Mouse (Mus musculus) CD8-positive naive resting alpha-beta T cell, adult 2 months (primary cell): ENCODE measurements at regions not wholly inside any gene's neighbourhood (a gene's known extent, or its start where the extent isn't known, plus 50 kb on each side); places are given as distances from the start of the nearest gene placed in this dataset.
A peak's percentile ranks its signal among the peaks of the same experiment; 100 is the strongest.

Source experiments
- DNase-seq, 2 experiments: peaks; one replicate each; pipeline ENCODE4 v3.0.0; 2022; ENCODE audit warnings: low read depth in 2 of 2, low spot score in 2 of 2

DNA sequence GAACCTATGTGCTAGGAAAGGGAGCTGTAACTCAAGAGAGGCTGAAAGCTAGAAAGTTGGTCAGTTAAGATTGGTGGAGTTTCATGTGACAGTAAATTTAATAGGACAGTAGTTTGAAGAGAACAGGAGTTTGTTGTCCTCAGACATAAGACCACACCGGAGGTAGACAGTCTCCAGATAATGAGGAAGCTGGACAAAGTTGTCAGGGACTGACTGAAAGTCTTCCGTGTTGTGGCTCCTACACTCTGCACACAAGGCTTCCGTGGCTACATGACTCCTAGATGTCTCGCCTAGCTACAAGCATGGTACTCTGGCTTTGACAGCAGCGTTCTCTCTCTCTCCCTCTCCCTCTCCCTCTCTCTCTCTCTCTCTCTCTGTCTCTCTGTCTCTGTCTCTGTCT is 171.9 kb upstream of the Rreb1 start:
- no peak for DNase-seq

DNA sequence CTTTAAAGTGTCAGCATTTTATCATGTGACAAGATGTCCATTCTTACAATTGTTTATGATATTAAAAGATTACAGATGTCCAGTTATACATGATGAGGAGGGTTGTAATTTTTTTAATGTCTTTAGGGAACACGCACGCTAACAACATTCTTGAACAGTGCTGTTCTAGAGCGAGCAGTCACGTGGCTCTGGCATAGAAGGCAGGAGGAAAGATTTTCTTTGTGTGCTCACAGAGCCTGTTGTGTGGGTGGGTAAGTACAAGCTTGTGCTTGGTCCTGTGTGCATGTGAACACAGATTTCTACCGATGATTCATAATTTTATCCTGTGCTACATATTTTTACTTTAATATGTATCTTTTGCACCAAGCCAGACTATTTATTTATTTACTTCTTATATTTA is 169.1 kb upstream of the Rreb1 start:
- no peak for DNase-seq

DNA sequence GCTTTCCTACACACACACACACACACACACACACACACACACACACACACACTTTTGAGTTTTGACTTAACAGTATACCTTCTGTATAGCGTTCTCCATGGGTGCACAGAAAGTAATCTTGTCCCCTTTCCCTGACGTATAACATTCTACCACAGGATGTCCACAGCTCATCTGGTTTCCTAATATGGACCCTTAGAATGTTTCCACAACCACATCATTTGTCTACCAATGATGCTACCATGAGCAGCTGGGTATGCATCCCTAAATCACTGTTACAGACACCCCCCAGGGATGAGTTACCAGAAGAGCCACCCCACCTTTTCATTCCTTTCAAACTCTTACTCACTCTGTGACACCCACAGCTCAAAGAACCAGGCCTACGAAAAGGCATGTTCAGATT is 166.8 kb upstream of the Rreb1 start:
- DNase-seq: no peak

DNA sequence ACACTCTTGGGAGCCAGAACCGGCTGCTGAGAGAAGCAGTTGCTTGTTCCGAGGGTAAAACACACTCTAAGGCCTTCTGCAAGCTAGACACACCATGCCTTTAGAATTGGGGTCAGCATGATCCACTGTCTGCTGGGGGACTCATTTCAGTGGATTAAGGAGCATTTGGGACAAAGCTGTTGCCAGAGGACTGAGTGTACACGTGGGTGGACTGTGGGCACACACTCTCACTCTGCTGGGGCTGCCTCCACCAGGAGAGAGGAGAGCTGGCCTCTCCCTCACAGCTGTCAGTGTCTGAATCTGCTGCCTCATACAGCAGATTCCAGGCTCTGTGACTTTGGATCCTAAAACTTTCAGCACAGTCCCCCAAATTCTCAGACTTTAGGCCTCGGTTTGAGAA is 161.2 kb upstream of the Rreb1 start:
- no peak for DNase-seq

DNA sequence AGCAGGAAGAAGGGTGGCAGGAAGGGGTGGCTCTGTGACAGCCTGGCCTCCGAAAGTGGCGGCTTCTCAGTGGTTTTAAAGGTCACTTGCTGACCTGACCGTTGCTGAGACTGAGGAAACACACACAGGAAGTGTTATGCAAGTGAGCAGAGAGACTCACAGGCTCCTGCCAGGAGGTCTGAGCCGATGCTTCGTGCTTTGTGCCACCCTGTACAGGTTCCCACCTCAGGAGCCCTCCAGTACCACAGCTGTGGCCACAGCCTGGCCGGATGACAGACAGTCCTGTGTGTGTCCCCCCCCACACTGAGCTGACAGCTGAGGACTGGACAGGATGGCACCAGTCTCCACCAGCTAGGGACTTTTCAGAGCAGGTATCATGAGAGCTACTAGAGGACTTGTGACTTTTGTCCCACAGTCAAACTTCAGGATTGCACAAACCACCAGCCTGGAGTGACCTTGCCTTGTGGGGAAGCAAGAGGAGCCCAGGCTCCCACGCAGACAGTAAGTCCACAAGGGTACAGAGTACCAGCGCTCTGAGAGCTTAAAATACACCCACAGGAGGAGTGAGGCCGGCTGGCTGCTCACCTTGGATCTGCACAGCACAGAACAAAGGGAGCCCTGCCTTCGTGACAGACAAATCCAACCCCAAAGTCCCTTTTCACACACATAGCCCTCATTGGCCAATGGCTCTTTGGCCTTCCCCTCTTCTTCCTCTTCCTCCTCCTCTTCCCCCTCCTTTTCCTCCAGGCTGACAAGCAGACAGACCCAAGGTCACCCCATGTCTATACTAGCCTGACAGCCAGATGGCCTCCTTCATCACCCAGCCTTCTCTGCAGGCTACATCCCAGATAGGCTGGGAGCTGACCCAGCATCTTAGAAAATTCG is 158.1 kb upstream of the Rreb1 start:
- peak in 1 of 2 experiments; percentile 7 for DNase-seq

DNA sequence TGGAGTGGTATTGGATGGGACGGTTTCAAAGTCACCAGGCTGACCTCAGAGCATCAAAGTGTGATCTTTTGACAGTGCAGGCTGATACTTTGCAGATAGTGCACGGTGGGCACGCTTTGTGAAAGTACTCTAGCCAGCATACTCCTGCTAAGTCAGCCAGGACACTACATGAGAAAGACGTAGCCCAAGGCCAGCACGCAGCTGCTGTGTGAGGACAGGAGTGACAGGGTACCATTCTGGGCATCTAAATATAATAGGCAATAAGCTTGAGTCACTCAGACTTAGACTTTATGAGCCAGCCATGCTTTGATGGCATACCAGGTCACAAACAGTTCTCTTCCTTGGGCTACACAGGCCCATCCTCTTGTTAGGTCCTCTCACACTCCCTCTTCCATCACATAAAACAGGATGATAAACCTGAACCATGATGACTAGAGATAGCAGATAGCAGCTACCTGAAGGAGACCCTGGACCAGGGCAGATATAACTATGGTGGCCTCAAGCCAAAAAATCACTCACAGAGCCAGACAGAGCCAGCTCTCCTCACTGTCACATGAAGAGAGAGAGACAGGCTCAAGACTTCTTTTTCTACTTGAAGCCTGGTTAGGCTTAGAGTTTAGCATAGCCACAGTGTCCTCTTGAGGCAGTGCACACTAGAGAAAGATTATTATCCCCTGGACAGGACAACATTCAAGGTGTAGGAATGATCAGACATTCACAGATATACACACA is 156.7 kb upstream of the Rreb1 start:
- DNase-seq: no peak

DNA sequence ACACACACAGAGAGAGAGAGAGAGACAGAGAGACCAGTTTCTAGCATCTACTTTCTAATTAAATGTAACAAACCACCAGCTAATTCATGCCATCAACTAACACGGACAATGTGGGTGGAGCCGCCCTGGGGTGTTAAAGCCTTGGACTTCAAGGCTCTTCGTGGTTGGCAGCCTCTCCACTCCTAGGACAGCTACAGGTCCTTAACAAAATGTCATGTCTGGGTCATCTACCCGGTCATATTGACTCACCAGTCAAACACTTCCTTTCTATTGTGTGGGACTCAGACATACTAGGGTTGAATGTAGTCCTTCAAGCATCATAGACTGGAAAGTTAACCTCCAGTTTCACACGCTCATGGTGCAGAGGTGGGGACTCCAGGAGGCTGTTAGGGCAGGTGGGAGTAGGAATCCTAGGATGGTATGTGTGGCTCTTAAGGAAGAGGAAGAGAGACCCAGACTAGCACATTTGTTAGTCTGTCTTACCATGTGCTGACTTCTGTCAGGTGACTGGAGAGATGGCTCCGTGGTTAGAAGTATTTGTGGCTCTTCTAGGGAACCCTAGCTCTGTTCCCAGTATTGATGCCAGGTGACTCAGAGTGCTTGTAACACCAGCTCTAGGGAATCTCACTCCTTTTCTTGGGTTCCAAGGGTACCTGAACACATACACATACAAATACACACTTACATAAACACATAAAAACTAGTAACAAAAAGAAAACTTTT is 155.7 kb upstream of the Rreb1 start:
- no peak for DNase-seq

DNA sequence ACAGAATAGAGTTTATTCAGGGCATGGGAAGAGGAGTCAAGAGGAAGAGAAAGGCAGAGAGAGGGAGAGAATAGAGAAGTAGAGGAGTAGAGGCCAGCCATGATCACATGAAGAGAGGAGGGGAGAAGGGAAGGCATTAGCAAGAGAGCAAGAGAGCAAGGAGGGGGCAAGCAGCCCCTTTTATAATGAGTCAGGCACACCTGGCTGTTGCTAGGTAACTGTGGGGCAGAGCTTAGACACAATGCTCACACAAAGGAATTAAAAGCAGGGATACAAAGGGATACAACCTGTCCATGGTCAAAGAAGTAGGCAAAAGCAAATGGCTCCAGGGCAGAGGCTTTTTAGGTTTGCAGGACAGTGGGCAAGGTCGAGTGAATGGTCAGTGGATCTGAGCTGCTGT is 153.5 kb upstream of the Rreb1 start:
- DNase-seq: no peak

DNA sequence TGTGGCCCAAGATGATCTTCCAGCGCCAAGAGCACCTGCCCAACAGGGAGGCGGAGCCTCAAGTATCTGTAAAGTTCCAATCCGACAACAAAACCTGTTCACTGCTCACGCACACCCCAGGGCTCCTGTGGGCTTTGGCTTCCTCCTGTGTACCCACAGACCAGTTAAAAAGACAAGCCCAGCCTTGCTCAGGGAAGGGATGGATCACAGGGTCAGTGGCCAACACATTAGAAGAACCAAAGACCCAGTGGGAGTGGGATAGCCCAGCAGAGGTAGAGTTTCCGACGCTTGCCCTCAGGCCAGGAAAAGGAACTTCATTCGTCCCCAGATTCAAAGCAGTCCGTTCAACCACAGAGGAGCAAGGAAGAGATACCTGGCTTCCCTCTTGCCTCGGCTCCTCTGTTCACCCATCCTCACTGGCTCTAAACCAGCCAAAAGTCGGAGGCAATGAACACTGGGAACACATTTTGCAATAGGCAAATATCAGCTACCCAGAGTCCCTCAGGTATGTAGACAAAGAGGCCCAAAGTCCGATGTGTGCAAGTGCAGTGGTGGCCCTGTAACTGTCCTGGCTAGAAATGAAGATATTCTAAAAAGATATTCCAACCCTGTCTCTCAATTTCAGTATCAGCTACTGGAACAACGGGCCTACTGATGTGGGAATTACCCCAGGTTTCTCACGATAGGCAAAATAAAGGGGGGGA is 152.5 kb upstream of the Rreb1 start:
- no peak for DNase-seq

DNA sequence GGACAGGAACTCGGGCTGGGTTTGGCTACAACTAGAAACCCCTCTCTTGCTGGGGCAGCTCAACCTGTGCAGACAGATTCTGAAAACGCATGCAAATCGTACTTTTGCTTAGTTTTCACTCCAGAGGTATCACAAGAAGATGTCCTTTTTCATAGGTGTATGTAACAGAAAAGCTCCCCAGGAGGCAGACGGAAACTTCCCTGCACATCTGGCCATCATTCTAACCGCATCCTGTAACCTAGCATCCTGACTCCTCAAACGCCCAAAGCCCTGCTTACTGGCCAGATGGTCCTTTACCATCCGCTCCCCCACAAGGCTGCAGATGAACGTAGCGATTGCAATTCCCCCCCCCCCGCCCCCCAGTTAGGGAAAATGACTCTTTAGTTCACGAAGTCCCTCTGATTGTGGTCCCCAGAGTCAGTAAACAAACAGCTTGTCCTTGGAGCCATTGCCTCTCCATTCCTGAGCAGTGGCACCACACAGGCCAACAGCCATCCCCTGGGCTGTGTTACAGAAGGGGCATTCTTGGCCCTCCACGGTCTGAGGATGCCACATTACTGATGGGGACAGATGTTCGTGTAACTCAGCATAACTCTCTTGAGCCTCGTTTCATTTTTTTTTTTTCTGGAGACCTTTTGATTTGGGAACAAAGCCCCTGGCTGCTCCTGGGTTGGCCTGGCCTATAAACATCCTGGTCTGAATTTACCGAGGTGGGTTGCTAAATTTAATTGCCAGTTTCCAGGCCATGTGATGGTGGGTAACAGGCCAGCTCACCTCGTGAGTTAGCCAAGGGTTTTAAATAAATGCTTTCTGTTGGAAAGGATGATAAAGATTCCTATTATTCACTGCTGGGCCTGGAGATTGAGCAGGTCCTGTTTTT is 149.6 kb upstream of the Rreb1 start:
- DNase-seq: peak in 1 of 2 experiments; percentile 5

DNA sequence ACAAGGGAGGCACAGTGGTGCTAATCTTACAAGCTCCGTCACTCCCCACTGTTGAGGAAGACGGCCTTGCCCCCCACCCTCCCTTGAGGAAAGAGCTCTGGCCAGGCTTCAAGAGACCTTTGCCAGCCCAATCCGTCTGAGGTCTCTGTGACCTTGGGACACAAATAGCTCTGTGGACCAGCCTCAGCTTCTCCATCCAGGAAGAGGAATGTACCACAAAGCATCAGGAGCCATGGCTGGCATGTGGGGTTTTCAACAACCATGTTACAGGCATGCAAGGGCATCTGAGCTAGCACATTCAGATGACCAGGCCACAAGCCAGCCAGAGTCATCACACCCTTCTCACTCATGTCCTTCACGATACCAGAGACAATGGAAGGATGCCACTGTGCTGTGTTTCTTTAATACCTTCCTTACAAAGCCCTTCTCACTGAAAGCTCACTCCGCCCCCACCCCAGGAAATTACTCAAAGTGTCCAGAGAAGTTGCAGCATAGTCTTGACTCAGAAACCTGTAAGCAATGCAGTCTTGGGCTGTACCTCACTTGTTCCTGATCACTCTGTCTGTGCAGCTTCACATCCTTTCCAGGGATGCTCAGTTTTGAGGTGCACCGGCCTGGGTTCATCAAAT is 148.8 kb upstream of the Rreb1 start:
- no peak for DNase-seq

DNA sequence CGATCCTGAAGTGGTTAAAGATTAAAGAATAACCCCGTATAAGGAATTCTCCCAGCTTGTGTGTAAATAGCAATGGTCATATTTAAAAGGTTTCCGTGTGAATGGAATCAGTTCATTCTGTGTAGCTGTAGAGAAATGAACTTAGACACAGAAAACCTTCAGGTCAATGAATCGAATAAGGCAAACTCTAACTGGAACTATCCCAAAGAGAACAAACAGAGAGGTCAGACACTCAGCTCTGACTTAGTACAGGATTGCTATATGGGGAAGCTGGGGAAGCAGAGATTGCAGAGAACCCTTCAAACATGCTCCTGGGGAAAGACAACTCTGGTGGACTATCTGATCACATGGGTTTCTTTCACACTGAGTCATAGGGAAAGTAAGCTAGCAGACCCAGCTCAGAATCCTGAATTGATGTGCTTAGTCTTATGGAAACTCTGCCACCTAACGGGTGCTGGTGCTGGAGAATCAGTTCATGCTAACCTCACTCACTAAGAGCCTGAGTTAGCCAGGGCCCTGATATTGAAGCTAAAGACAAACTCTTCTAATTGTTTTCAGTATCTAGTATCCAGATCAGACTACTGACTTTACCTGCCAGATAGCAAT is 145.3 kb upstream of the Rreb1 start:
- DNase-seq: no peak

DNA sequence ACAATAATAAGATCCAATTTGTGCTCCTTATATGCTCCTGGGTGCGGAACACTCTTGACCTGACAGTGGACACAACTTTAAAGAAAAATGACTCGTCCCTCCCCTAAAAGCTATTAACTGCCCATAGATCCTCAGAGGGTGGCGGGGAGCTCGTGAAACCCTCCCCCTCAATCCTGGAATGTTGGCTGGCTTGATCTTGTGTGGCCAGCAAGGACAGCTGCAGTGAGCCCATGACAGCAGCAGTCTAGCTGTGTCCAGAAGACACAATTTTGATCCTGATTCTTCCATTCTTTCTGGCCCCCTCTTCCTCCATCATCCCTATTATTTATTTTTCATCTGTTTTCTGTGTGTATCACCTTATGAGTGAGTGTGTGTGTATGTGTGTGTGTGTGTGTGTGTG is 141.8 kb upstream of the Rreb1 start:
- no peak for DNase-seq

DNA sequence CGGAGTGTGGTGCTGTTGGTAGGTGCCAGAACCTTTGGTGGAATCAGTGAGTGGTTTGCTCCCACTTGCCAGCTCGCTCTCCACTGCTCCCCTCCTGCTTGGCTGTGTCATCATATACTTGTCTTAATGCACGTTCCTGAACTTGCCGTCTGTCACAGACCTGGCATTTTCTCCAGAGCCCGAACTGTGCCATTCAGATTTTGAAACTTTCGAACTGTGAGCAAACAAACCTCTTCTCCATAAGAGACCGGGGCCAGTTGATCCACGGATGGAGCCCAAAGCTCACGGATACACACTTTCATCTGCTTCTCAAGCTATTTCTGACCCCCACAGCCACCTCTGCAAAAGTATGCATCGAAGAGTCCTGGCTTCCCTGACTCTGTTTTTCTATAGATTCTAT is 141.0 kb upstream of the Rreb1 start:
- no peak for DNase-seq

DNA sequence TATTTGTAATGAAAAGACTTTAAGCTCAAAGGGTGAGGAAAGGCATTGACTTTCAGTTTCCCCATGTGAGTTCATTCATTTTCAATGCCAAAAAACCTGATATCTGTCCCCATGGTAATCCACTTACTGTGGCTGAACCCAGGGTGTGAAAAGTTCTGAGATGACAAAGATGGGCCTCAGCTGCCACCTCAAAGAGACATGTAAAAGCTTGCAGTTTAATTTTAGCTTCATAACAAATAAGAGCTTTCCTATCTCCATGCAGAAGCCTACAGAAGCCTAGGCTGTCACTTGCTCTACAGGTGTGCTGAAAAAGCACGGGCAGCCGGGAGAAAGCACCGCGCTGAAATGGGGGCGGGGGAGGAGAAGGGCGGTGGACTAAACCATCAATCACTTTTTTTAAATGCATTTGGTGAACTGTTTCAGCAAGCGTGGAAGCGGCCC is 140.1 kb upstream of the Rreb1 start:
- no peak for DNase-seq

DNA sequence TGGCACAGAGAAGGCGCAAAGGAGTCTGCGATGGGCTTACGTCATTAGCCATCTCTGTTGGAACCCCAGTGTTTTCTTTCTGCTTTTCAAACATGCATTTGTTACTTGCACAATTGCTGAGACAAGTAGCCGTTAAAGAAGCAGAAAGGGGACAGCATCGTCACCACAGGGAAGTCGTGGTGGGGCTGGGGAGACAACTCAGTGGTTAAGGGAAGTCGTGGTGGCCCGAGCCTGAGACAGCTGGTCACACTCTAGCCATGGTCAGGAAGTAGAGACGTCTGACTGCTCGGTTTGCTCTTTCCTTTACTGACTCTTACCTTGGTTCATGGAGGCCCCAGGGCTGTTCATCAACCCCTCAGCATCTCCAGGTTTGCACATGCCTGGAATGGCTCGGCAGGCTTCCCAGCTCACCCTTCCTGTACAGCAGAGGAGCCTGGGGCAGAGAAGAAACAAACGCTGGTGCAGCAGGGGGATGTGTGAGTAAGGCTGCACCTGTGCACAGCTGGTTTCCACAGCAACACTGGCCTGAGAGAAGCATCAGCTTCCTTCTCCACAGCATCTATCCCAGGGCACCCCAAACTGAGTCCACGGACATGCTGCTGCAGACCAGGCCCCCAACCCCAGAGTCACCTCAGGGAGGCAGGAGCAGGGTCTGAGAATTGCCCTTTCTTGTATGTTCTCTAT is 135.6 kb upstream of the Rreb1 start:
- no peak for DNase-seq

DNA sequence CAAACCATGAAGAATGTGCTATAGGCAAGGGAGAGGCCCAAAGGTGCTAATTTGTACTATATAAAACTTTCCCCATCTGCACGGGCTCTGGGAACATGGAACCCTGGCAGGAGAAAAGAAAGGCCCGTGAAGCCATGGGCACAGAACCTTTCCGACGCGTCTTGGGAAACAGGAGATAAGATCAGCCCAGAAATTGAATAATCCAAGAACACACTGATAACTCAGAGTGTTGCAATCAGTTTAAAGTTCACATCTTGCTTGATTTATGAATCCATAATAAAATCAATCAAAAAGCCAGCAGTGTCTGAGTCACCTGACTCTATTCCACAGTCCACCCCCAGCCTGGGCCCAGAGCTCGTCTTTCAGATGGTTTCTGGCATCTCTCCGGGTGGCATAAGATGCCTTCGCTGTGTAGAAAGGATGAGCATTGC is 133.4 kb upstream of the Rreb1 start:
- DNase-seq: no peak

DNA sequence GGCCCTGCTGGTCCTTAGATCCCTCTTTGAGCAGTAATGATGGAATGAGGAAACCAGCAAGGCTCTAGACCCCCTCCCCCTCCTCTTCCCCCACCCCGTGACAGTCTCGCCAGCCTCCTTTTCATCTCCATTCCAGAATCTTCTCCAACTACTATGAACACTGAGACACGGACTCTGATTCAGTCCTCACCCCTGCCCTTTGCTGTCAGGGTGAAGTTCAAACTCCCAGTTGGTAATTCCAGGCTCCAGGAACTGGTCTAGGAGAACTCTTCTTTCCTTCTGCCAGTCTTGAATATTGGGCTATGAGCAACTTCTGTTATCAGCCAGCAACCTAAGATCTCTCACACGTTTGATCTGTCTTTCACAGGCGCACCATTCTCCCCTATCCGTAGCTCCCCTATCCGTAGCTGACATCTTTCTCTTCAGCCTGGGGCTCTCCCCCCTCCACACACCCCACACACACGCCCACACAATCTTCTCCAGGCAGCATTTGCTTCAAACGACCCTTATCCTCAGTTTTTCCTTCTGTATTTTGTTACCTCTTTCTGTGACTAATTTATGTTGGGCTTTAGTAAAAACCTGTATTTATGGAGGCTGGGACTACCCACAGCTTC is 128.6 kb upstream of the Rreb1 start:
- no peak for DNase-seq
